Mouse (Mus musculus) embryonic facial prominence, embryonic 13.5 days (tissue): ENCODE results near the gene Amotl1. TPM values are rescaled to one million over a fixed set of nuclear protein-coding genes. Genes with fewer than 3 reads are reported as not detected.

ENCODE experiments used
- ATAC-seq: fragments of 200-750 bp; cut with Nextera tagmentation; 2 replicates; pipeline ENCODE4 v1.8.0; 2017; ENCODE audit warnings: low read depth; ENCODE audit not compliant: insufficient number of reproducible peaks, insufficient read depth, low FRiP score, low TSS enrichment
- H3K27ac ChIP-seq: fragments of 300-500 bp; sonication (generic); 2 replicates; pipeline ENCODE4 v1.5.1; 2015; ENCODE audit warnings: moderate library complexity, mild to moderate bottlenecking, inconsistent platforms
- H3K27me3 ChIP-seq: fragments of 300-500 bp; sonication (generic); 2 replicates; pipeline ENCODE4 v1.6.1; 2015; ENCODE audit warnings: mild to moderate bottlenecking, inconsistent platforms
- H3K36me3 ChIP-seq: fragments of 300-500 bp; sonication (generic); 2 replicates; pipeline ENCODE4 v1.6.1; 2015; ENCODE audit warnings: mild to moderate bottlenecking, inconsistent platforms
- H3K4me1 ChIP-seq: fragments of 300-500 bp; sonication (generic); 2 replicates; pipeline ENCODE4 v1.6.1; 2015; ENCODE audit warnings: inconsistent platforms
- H3K4me2 ChIP-seq: fragments of 300-500 bp; sonication (generic); 2 replicates; pipeline ENCODE4 v1.6.1; 2015; ENCODE audit warnings: moderate library complexity, mild to moderate bottlenecking, inconsistent platforms
- H3K4me3 ChIP-seq: fragments of 300-500 bp; sonication (generic); 2 replicates; pipeline ENCODE4 v1.5.1; 2015; ENCODE audit warnings: mild to moderate bottlenecking, inconsistent platforms
- H3K9ac ChIP-seq: fragments of 300-500 bp; sonication (generic); 2 replicates; pipeline ENCODE4 v1.6.1; 2015; ENCODE audit warnings: mild to moderate bottlenecking, inconsistent platforms
- H3K9me3 ChIP-seq: fragments of 300-500 bp; sonication (generic); 2 replicates; pipeline ENCODE4 v1.6.1; 2016; ENCODE audit warnings: inconsistent platforms
- WGBS: fragments of 180-500 bp; shearing (Covaris S2); methylation state at CpG from one replicate; pipeline ENCODE4 v1.1.7; 2015; ENCODE audit warnings: mixed read lengths; 5-methylcytosine and 5-hydroxymethylcytosine counted together
- polyA plus RNA-seq: library from polyadenylated mRNA; unstranded; fragments of >200 nt; fragmentation: Nextera tagmentation; extraction: Ambion mirVana; gene quantifications from 2 replicates; pipeline ENCODE4 v1.2.1, GENCODE M21; 2015

The Amotl1 gene
- polyA plus RNA-seq, 1 experiment from 2014 or later, result 35.4 TPM

DNA sequence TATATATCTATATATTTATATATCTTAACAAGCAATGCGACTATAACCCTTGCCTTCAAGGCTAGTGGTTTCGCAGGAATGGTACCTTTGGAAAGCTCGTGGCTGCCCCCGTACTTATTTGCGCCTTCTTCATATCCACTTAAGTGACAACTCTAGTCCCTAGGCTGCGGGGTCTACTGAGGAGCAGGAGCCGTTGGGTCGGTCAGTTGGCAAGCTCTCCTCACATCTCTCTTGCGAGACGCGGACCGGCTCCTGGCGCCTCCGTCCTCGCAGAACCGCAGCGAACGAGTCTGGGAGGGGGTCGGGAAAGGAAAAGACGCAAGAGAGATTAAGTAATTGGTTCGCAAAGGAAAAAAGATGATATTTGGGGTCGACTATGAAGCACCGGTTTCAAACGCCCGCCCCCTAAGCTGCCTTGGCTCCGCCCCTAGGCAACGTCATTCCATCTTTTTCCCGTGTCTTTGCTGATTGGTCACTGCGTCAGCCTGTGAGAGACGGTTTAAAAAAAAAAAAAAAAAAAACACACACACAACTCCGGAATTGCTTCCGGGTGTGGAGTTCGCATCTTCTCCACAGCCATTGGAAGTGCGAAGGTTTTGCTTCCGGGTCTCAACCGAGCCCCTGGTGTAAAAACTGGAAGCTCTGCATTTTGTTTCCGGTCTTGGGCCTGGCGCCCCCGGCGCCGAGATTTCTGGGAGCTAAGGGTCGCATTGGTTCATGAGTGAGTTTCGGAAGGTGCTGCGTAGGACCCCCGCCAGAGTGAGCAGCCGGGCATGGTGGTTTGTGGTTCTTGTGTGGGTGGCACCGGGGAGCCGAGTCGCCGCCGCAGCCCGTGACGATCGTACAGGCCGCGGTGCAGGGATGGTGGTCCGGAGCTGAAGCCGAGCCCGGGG, 144.6 kb downstream of the Amotl1 start, which contains the start of the genes Kdm4d and Cwc15:
TSS of gene Kdm4d (minus strand) at position 460 of the 893 bp plus-strand sequence.
TSS of gene Cwc15 (plus strand) at position 595 of the 893 bp plus-strand sequence.
- peaks cover 15% of the 10 kb centered on the region for H3K4me1 ChIP-seq
- H3K36me3 ChIP-seq, result peaks cover 29% of the 10 kb centered on the region
- H3K27me3 ChIP-seq, result no peaks in the 10 kb centered on the region
- peak; percentile 96 for ATAC-seq
- peak within 1 kb of the TSS; percentile 72 for H3K4me2 ChIP-seq
- no peaks in the 10 kb centered on the region for H3K9me3 ChIP-seq
- peak within 1 kb of the TSS; percentile 91 for H3K9ac ChIP-seq
- H3K4me3 ChIP-seq, result peak within 1 kb of the TSS; percentile 86
- peak within 1 kb of the TSS; percentile 76 for H3K27ac ChIP-seq
- under 1% methylated on average over 59 of the region's 59 CpGs for WGBS

DNA sequence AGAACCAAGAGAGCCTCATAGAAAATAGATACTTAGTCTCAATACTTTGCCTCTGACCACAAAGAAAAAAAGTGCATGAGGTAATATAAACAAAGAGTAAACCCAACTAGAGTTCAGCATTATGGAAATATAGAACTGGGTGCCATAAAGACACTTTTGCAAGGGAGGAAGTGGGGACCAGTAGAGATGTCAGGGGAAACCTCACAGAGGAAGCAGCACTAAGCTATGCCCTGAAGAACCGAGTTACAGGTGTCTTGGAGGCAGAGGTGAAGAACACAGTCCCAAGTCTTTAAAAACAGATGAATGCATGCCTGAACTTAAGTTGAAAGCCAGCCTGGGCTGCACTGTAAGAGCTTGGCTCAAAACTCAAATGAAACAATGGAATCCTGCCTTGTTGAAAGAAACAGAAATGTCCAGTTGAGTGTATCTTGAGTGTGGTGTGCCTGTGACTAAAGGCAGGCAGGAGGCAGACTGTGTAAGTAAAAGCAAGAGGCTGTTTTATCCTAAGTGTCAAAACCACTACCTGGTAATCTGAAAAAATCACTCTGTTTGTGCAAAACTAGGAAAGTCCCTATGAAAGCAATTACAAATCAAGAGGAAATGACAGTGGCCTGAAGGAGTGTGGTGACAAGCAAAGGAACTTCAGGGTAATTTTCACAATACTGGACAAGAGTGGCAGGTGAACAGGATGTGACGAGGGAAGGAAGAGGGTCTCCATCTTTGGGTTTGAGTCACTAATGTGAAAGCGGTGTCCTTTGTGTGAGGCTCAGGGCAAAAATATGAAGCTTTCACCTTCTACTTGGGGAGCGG, 145.8 kb downstream of the Amotl1 start:
- Histone ChIP-seq H3K9me3 (no peaks in the 10 kb centered on the region), H3K27ac (no peak overlapping the region), H3K4me3 (peak overlapping the region; percentile 86), H3K36me3 (peaks cover 20% of the 10 kb centered on the region), H3K27me3 (no peaks in the 10 kb centered on the region), H3K9ac (no peak overlapping the region), H3K4me1 (peaks cover 15% of the 10 kb centered on the region), H3K4me2 (peak overlapping the region; percentile 67)
- 79% methylated on average over 4 of the region's 4 CpGs for WGBS
- ATAC-seq, result no peak

Other genes starting within 250 kb of the Amotl1 start
- gene Kdm4d, start 144.6 kb downstream of the Amotl1 start, polyA plus RNA-seq, result 0.41 and 0.56 TPM in 2 replicates
- 170 and 176 TPM in 2 replicates for gene Cwc15, start 144.4 kb downstream of the Amotl1 start, polyA plus RNA-seq
- not detected in 2 replicates for gene Piwil4, start 95.7 kb upstream of the Amotl1 start, polyA plus RNA-seq
- gene Fut4, start 107.3 kb upstream of the Amotl1 start, polyA plus RNA-seq, result 2.0 and 2.7 TPM in 2 replicates
- gene 1700012B09Rik, start 126.0 kb upstream of the Amotl1 start, polyA plus RNA-seq, result 0.77 TPM in 1 of 2 replicates, not detected in the other
- 27.9 and 29.2 TPM in 2 replicates for gene Mre11a, start 139.6 kb upstream of the Amotl1 start, polyA plus RNA-seq
- gene Ankrd49, start 139.8 kb upstream of the Amotl1 start, polyA plus RNA-seq, result 51.5 and 52.0 TPM in 2 replicates
- gene Gpr83, start 215.2 kb upstream of the Amotl1 start, polyA plus RNA-seq, result 0.19 and 0.27 TPM in 2 replicates